Mouse (Mus musculus) brain, embryonic 14.5 days (tissue): ENCODE measurements around the gene Mfsd4b4.
"Not testable (repeated sequence)": the region's sequence is repeated elsewhere in the genome, so short reads cannot be mapped to it uniquely, and the experiment has no call there.

Experiments used
- CTCF ChIP-seq: fragments of 200-500 bp; IDR thresholded peaks from 2 replicates; pipeline ENCODE4 v1.5.1; 2012; ENCODE audit warnings: inconsistent platforms, mild to moderate bottlenecking, moderate library complexity, borderline replicate concordance; ENCODE audit not compliant: insufficient read depth, insufficient read length; ENCODE audit errors: extremely low read depth
- POLR2A ChIP-seq: fragments of 200-500 bp; IDR thresholded peaks from 2 replicates; pipeline ENCODE4 v1.6.1; 2012; ENCODE audit warnings: mild to moderate bottlenecking, inconsistent platforms, borderline replicate concordance; ENCODE audit not compliant: poor library complexity, insufficient read depth, insufficient read length, severe bottlenecking; ENCODE audit errors: extremely low read depth

- not testable (repeated sequence) for TF ChIP-seq CTCF, POLR2A
Measured at GRCm38 (mm10) chr10:39947195-39947594, 48.2 kb upstream of the Mfsd4b4 start.
